Mouse (Mus musculus) limb, embryonic 11.5 days (tissue): ENCODE data around the gene Pigq. TPM values are rescaled to one million over a fixed set of nuclear protein-coding genes. Genes with fewer than 3 reads are reported as not detected.

Experiments used
- ATAC-seq: fragments of 200-750 bp; cut with Nextera tagmentation; 2 replicates; pipeline ENCODE4 v1.8.0; 2017; ENCODE audit warnings: low read depth; ENCODE audit not compliant: insufficient number of reproducible peaks, low FRiP score, low TSS enrichment
- DNase-seq: peaks from one replicate; pipeline ENCODE4 v3.0.0-alpha.2; 2015; ENCODE audit warnings: low spot score
- H3K27ac ChIP-seq: fragments of 300-500 bp; sonication (generic); replicated peaks from 2 replicates; pipeline ENCODE4 v1.5.1; 2014; ENCODE audit warnings: low read depth, mild to moderate bottlenecking, low read length
- H3K27me3 ChIP-seq: fragments of 300-500 bp; sonication (generic); 2 replicates; pipeline ENCODE4 v1.6.1; 2014; ENCODE audit warnings: mild to moderate bottlenecking, low read length, mixed read lengths; ENCODE audit not compliant: control insufficient read depth, insufficient read depth
- H3K36me3 ChIP-seq: fragments of 300-500 bp; sonication (generic); 2 replicates; pipeline ENCODE4 v1.6.1; 2014; ENCODE audit warnings: mild to moderate bottlenecking, low read length, moderate library complexity, mixed read lengths; ENCODE audit not compliant: control insufficient read depth, insufficient read depth
- H3K4me1 ChIP-seq: fragments of 300-500 bp; sonication (generic); 2 replicates; pipeline ENCODE4 v1.6.1; 2014; ENCODE audit warnings: low read length, mixed read lengths; ENCODE audit not compliant: control insufficient read depth, insufficient read depth
- H3K4me2 ChIP-seq: fragments of 300-500 bp; sonication (generic); 2 replicates; pipeline ENCODE4 v1.6.1; 2014; ENCODE audit warnings: low read depth, mild to moderate bottlenecking, moderate library complexity; ENCODE audit not compliant: severe bottlenecking
- H3K4me3 ChIP-seq: fragments of 300-500 bp; sonication (generic); 2 replicates; pipeline ENCODE4 v1.5.1; 2014; ENCODE audit warnings: low read depth, low read length
- H3K9ac ChIP-seq: fragments of 300-500 bp; sonication (generic); 2 replicates; pipeline ENCODE4 v1.6.1; 2014; ENCODE audit warnings: mild to moderate bottlenecking, low read length
- H3K9me3 ChIP-seq: fragments of 300-500 bp; sonication (generic); 2 replicates; pipeline ENCODE4 v1.6.1; 2016; ENCODE audit warnings: low read length; ENCODE audit not compliant: control insufficient read depth
- WGBS: fragments of 180-500 bp; shearing (Covaris S2); extraction: QIAGEN DNeasy Blood & Tissue Kit; methylation state at CpG from one replicate; pipeline ENCODE4 v1.1.7; 2014; 5-methylcytosine and 5-hydroxymethylcytosine counted together
- polyA plus RNA-seq: library from polyadenylated mRNA; unstranded; fragments of >200 nt; fragmentation: Nextera tagmentation; extraction: Ambion mirVana; gene quantifications from 2 replicates; pipeline ENCODE4 v1.2.1, GENCODE M21; 2014

The Pigq gene
- polyA plus RNA-seq, 1 experiment from 2014 or later = 52.8 TPM

DNA sequence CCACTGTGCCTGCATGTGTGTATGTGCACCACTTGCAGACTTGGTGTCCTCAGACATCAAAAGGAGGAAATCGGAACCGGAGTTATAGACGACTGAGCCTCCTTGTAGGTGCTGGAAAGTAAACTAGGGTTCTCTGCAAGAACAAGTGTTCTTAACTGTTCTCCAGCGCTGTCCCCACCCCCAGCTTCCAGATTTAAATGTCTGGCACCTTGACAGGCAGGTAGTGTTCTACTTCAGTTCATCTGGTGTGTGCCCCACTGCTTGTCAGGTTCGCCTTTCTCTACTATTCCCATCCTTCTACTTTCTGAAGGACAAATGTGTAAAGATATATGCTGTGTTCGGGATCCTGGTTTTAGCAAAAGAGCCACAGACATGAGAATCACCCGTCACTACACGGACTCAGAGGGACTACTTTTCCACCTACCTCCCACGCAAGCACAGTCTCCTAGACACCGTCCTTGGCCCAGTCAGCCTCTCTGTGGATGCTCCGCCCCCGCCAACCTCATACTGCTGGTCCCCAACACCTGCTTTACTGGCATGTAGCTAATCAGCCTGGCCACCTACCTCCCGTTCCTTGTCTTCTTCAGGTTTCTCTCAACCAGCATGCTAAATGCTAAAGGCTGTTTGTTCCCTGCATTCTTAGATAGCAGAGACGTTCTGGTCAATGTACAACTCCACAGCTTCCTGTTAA lies 31.4 kb downstream of the Pigq start:
- no peak for DNase-seq
- Histone ChIP-seq H3K4me3 (no peak overlapping the region), H3K4me1 (peaks cover 2% of the 10 kb centered on the region), H3K4me2 (no peak overlapping the region), H3K27ac (no peak overlapping the region), H3K9ac (no peak overlapping the region), H3K9me3 (no peaks in the 10 kb centered on the region), H3K27me3 (no peaks in the 10 kb centered on the region), H3K36me3 (no peaks in the 10 kb centered on the region)
- WGBS = 84% methylated on average over 14 of the region's 14 CpGs
- no peak for ATAC-seq

DNA sequence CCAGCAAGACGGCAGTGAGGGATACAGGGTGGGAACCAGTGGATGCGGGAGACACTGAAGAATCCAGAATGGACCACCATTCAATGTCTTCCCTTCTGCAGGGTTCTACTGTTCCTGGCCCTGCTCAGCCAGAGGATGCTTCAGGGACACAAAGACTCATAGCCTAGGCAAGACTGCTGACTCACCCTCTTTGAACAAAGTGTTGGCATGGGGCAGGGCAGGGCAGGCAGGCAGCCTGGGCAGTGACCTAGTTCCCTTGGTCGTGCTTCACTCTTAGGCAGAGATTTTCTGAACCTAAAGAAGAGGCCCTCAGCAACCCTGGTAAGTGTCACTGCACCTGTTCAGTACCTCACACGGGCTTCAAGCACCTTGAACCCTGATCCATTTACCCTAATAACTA lies 32.9 kb downstream of the Pigq start:
- H3K9ac ChIP-seq = no peak overlapping the region
- no peaks in the 10 kb centered on the region for H3K4me1 ChIP-seq
- WGBS = 91% methylated on average over 4 of the region's 4 CpGs
- H3K4me2 ChIP-seq = no peak overlapping the region
- ATAC-seq (no peak), DNase-seq (no peak)
- H3K27me3 ChIP-seq = no peaks in the 10 kb centered on the region
- no peak overlapping the region for H3K4me3 ChIP-seq
- no peaks in the 10 kb centered on the region for H3K36me3 ChIP-seq
- no peaks in the 10 kb centered on the region for H3K9me3 ChIP-seq
- no peak overlapping the region for H3K27ac ChIP-seq

DNA sequence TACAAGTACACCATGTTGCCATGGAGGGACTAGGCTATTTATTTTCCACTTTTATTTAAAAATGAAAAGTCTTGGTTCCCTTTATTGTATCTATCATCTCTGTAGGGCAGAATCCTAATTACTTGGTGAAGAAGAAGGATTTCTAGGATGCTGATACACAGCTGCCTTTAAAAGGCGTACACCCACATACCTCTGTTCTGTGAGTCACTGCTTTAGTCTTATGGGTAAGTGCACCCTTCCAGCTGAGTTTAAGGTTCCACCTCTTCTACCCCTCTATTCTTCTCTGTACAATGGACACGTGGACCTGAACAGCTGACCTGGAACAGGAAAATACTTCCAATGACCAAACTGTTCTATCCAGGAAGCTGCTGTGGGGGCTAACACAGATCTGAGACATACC lies 37.1 kb downstream of the Pigq start:
- H3K9ac ChIP-seq = no peak overlapping the region
- H3K9me3 ChIP-seq = no peaks in the 10 kb centered on the region
- no peak overlapping the region for H3K27ac ChIP-seq
- H3K4me2 ChIP-seq = no peak overlapping the region
- DNase-seq (no peak), ATAC-seq (no peak)
- no peaks in the 10 kb centered on the region for H3K36me3 ChIP-seq
- 88% methylated on average over 2 of the region's 2 CpGs for WGBS
- H3K27me3 ChIP-seq = no peaks in the 10 kb centered on the region
- H3K4me3 ChIP-seq = no peak overlapping the region
- no peaks in the 10 kb centered on the region for H3K4me1 ChIP-seq

DNA sequence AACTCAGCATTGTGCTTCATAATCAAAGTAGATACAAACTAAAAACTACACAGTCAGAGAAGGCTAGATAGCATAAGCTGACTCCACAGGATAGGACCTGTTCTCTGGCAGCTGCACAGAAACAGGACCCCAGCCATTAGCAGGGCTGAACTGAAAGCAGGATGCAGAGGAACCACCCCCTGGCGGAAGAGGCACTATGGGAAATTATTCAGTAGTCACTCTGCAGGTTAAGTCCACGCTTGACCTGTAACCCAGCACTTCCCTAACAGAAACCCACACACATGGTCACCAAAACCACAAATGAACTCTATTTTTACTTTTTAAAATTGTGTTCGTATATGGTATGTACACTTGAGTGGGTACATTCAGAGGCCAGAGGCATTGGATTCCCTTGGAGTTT lies 41.7 kb downstream of the Pigq start:
- Histone ChIP-seq H3K36me3 (0 out of 2 replicates have a peak, but pooled peaks cover 3% of the 10 kb centered on the region), H3K27me3 (no peaks in the 10 kb centered on the region), H3K9me3 (no peaks in the 10 kb centered on the region; the same call in 1 of the 2 replicates), H3K27ac (no peak overlapping the region), H3K4me3 (no peak overlapping the region), H3K4me2 (no peak overlapping the region), H3K9ac (no peak overlapping the region), H3K4me1 (no peaks in the 10 kb centered on the region)
- ATAC-seq (no peak), DNase-seq (no peak)
- 86% methylated on average over 3 of the region's 3 CpGs for WGBS

- ATAC-seq = no peak
- 96% methylated on average over 1 of the region's 1 CpGs for WGBS
These were observed 44.5 kb downstream of the Pigq start for GRCm38 (mm10) chr17:25900193-25900592.

GRCm38 (mm10) chr17:25895891-25896290 lies 48.8 kb downstream of the Pigq start:
- Histone ChIP-seq H3K27ac (no peak overlapping the region), H3K9ac (no peak overlapping the region), H3K4me1 (no peaks in the 10 kb centered on the region), H3K4me3 (no peak overlapping the region), H3K36me3 (0 out of 2 replicates have a peak, but pooled peaks cover 3% of the 10 kb centered on the region), H3K4me2 (no peak overlapping the region), H3K27me3 (no peaks in the 10 kb centered on the region), H3K9me3 (no peaks in the 10 kb centered on the region; the same call in 1 of the 2 replicates)
- DNase-seq (no peak), ATAC-seq (no peak)
- WGBS = 77% methylated on average over 12 of the region's 12 CpGs

More at GRCm38 (mm10) chr17:25900193-25900592, 44.5 kb downstream of the Pigq start:
- Histone ChIP-seq H3K4me3 (no peak overlapping the region), H3K27me3 (no peaks in the 10 kb centered on the region), H3K9me3 (no peaks in the 10 kb centered on the region; the same call in 1 of the 2 replicates), H3K4me1 (no peaks in the 10 kb centered on the region), H3K36me3 (0 out of 2 replicates have a peak, but pooled peaks cover 3% of the 10 kb centered on the region), H3K4me2 (no peak overlapping the region), H3K9ac (no peak overlapping the region), H3K27ac (no peak overlapping the region)
- DNase-seq = no peak

DNA sequence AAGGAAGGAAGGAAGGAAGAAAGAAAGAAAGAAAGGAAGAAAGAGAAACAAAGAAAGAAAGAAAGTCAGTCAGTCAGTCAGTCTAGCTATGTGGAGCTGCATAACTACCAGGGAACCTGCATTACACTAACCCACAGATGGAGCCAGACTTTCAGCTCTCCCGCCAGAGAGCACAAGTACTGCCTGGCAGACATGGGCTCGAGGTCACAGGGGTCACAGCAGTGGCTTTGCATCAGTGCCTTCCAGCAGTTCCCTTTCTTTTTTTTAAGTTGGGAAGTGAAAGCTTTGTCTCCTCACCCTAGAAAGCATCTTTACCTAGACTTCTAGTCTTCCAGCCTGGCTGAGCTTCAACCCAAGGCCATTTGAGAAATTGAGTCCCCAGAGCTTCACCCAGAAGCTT lies 49.3 kb downstream of the Pigq start:
- H3K27me3 ChIP-seq = no peaks in the 10 kb centered on the region
- no peak overlapping the region for H3K4me3 ChIP-seq
- no peak overlapping the region for H3K4me2 ChIP-seq
- H3K9ac ChIP-seq = no peak overlapping the region
- no peaks in the 10 kb centered on the region for H3K36me3 ChIP-seq
- DNase-seq = no peak
- 39% methylated on average over 2 of the region's 2 CpGs for WGBS
- no peaks in the 10 kb centered on the region for H3K4me1 ChIP-seq
- H3K27ac ChIP-seq = no peak overlapping the region
- H3K9me3 ChIP-seq = no peaks in the 10 kb centered on the region
- ATAC-seq = no peak

DNA sequence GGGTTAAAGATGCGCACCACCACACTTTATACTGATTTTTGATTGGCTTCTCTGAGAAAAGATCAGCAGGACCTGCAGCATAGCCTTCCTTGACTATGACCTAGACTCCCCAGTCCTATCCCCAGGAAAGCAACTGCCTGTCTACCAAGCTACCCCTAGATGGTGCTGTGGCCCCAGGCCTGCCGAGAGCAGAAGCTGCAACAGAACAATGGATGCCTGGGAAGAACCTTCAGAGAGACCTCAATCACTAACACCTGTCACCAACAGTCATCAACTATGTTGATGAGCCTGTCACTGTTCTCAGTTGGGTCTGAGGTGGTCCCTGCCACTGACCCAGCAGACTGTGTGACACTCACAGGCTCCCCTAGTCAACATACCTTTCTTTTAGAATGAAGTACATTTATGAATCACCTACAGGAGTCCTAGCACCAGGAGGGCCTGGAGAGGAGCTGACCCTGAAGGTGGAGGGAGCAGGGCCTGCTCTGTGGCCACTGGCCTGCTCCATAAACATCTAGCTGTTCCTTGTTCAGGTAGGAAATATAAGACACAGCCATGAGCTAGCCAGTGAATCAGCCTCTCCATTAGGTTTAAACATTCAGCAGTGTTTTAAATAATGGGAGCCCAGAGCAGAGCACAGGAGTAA lies 50.6 kb downstream of the Pigq start:
- no peaks in the 10 kb centered on the region for H3K27me3 ChIP-seq
- H3K4me2 ChIP-seq = no peak overlapping the region
- DNase-seq = peak; percentile 75
- H3K27ac ChIP-seq = no peak overlapping the region
- whole genome bisulfite sequencing = 31% methylated on average over 2 of the region's 2 CpGs
- H3K9me3 ChIP-seq = no peaks in the 10 kb centered on the region
- H3K4me3 ChIP-seq = no peak overlapping the region
- H3K36me3 ChIP-seq = no peaks in the 10 kb centered on the region; the same call in 1 of the 2 replicates
- H3K4me1 ChIP-seq = no peaks in the 10 kb centered on the region
- ATAC-seq = peak; percentile 62; the same call in 1 of the 2 replicates
- H3K9ac ChIP-seq = no peak overlapping the region
